Mouse (Mus musculus) CH12.LX (cell line): ENCODE measurements around the gene Mag. TPM values are rescaled to one million over a fixed set of nuclear protein-coding genes. Genes with fewer than 3 reads are reported as not detected.

Experiments used
- DNase-seq: peaks from one replicate; pipeline ENCODE4 v3.0.0-alpha.2; 2013; ENCODE audit errors: extremely low read depth
- H3K27ac ChIP-seq: 2 replicates; pipeline ENCODE4 v1.5.1; 2012; ENCODE audit warnings: low read depth, mild to moderate bottlenecking, control low read depth, moderate library complexity; ENCODE audit not compliant: insufficient read depth
- H3K27me3 ChIP-seq: replicated peaks from 2 replicates; pipeline ENCODE3; 2012; ENCODE audit warnings: inconsistent platforms
- H3K36me3 ChIP-seq, 2 experiments: replicated peaks in 1 of 2; 2 replicates each; pipeline versions ENCODE3 to v1.6.1; 2012; ENCODE audit warnings: inconsistent platforms in 1 of 2, low read length in 1 of 2, mild to moderate bottlenecking in 1 of 2, mixed read lengths in 1 of 2, moderate library complexity in 1 of 2; ENCODE audit not compliant: control insufficient read depth in 1 of 2, insufficient read depth in 1 of 2
- H3K4me1 ChIP-seq, 2 experiments: 2 replicates each; pipeline ENCODE4 v1.6.1; 2012; ENCODE audit warnings: inconsistent platforms in 1 of 2, moderate library complexity in 1 of 2; ENCODE audit not compliant: insufficient read depth in 2 of 2, control insufficient read depth in 1 of 2
- H3K4me2 ChIP-seq: 2 replicates; pipeline ENCODE4 v1.6.1; 2012; ENCODE audit warnings: low read depth, mild to moderate bottlenecking, control low read depth; ENCODE audit not compliant: poor library complexity, insufficient read depth, severe bottlenecking
- H3K4me3 ChIP-seq, 3 experiments: fragments of 150-350 bp in 1 of 3; sonication (generic) in 1 of 3; replicated peaks in 1 of 3; 2 replicates each; pipeline versions ENCODE3 to v1.5.1; 2011 to 2012; ENCODE audit warnings: low read depth in 2 of 3, low read length in 2 of 3, mild to moderate bottlenecking in 2 of 3, moderate library complexity in 2 of 3, control low read depth in 1 of 3, improper control_type of control experiment in 1 of 3, inconsistent platforms in 1 of 3, mixed read lengths in 1 of 3; ENCODE audit not compliant: poor library complexity in 1 of 3
- H3K79me2 ChIP-seq: replicated peaks from 2 replicates; pipeline ENCODE4 v1.6.1; 2012; ENCODE audit warnings: mild to moderate bottlenecking, moderate library complexity; ENCODE audit not compliant: control insufficient read depth, poor library complexity, insufficient read depth, severe bottlenecking; ENCODE audit errors: extremely low read depth
- H3K9ac ChIP-seq: 2 replicates; pipeline ENCODE4 v1.6.1; 2012; ENCODE audit warnings: low read depth, mild to moderate bottlenecking, control low read depth, moderate library complexity; ENCODE audit not compliant: insufficient read depth
- H3K9me3 ChIP-seq: replicated peaks from 2 replicates; pipeline ENCODE3; 2012; ENCODE audit warnings: low read length, inconsistent platforms, mixed read lengths
- CHD1 ChIP-seq: IDR thresholded peaks from 2 replicates; pipeline ENCODE4 v1.6.1; 2012; ENCODE audit warnings: low read depth, low read length, improper control_type of control experiment, inconsistent platforms
- CHD2 ChIP-seq: IDR thresholded peaks from 2 replicates; pipeline ENCODE4 v1.6.1; 2011; ENCODE audit warnings: low read length, improper control_type of control experiment
- EP300 ChIP-seq: IDR thresholded peaks from 2 replicates; pipeline ENCODE4 v1.6.1; 2011; ENCODE audit warnings: low read length, improper control_type of control experiment
- ETS1 ChIP-seq: conservative IDR thresholded peaks from 2 replicates; pipeline ENCODE4 v1.6.1; 2012; ENCODE audit warnings: low read depth, mild to moderate bottlenecking, inconsistent platforms, low read length, improper control_type of control experiment, moderate library complexity
- GABPA ChIP-seq: IDR thresholded peaks from 2 replicates; pipeline ENCODE4 v1.6.1; 2012; ENCODE audit warnings: low read depth, low read length, improper control_type of control experiment, inconsistent platforms; ENCODE audit not compliant: insufficient replicate concordance
- JUND ChIP-seq: conservative IDR thresholded peaks from 2 replicates; pipeline ENCODE4 v1.6.1; 2011; ENCODE audit warnings: low read depth, low read length, improper control_type of control experiment
- KAT2A ChIP-seq: IDR thresholded peaks from 2 replicates; pipeline ENCODE4 v1.6.1; 2012; ENCODE audit warnings: low read length, improper control_type of control experiment, inconsistent platforms; ENCODE audit not compliant: insufficient replicate concordance
- MEF2A ChIP-seq: IDR thresholded peaks from 2 replicates; pipeline ENCODE4 v1.6.1; 2014; ENCODE audit warnings: low read depth, mild to moderate bottlenecking, inconsistent platforms, low read length, improper control_type of control experiment, borderline replicate concordance
- MXI1 ChIP-seq: IDR thresholded peaks from 2 replicates; pipeline ENCODE4 v1.6.1; 2011; ENCODE audit warnings: mild to moderate bottlenecking, low read depth, low read length, improper control_type of control experiment
- NELFE ChIP-seq: IDR thresholded peaks from 2 replicates; pipeline ENCODE4 v1.6.1; 2011; ENCODE audit warnings: low read depth, low read length, improper control_type of control experiment
- NRF1 ChIP-seq: IDR thresholded peaks from 2 replicates; pipeline ENCODE4 v1.6.1; 2014; ENCODE audit warnings: low read depth, mild to moderate bottlenecking, inconsistent platforms, low read length, improper control_type of control experiment, moderate library complexity
- PAX5 ChIP-seq: IDR thresholded peaks from 2 replicates; pipeline ENCODE4 v1.6.1; 2012; ENCODE audit warnings: low read length, inconsistent platforms, mixed read lengths
- POLR2AphosphoS2 ChIP-seq: IDR thresholded peaks from 2 replicates; pipeline ENCODE4 v1.6.1; 2011; ENCODE audit warnings: low read depth, low read length, improper control_type of control experiment
- RAD21 ChIP-seq: IDR thresholded peaks from 2 replicates; pipeline ENCODE4 v1.6.1; 2011; ENCODE audit warnings: low read depth, mild to moderate bottlenecking, low read length, improper control_type of control experiment, moderate library complexity
- RCOR1 ChIP-seq: conservative IDR thresholded peaks from 2 replicates; pipeline ENCODE4 v1.6.1; 2012; ENCODE audit warnings: low read depth, mild to moderate bottlenecking, inconsistent platforms, low read length, improper control_type of control experiment
- SIN3A ChIP-seq: IDR thresholded peaks from 2 replicates; pipeline ENCODE4 v1.6.1; 2012; ENCODE audit warnings: low read length, improper control_type of control experiment, inconsistent platforms
- SMC3 ChIP-seq: IDR thresholded peaks from 2 replicates; pipeline ENCODE4 v1.6.1; 2011; ENCODE audit warnings: low read depth, low read length, improper control_type of control experiment
- TBP ChIP-seq: conservative IDR thresholded peaks from 2 replicates; pipeline ENCODE4 v1.6.1; 2011; ENCODE audit warnings: low read depth, low read length, improper control_type of control experiment
- UBTF ChIP-seq: IDR thresholded peaks from 2 replicates; pipeline ENCODE4 v1.6.1; 2012; ENCODE audit warnings: low read depth, mild to moderate bottlenecking, inconsistent platforms, low read length, improper control_type of control experiment, moderate library complexity
- USF1 ChIP-seq: IDR thresholded peaks from 2 replicates; pipeline ENCODE4 v1.6.1; 2014; ENCODE audit warnings: low read depth, mild to moderate bottlenecking, inconsistent platforms, low read length, improper control_type of control experiment
- USF2 ChIP-seq: conservative IDR thresholded peaks from 2 replicates; pipeline ENCODE4 v1.6.1; 2011; ENCODE audit warnings: low read depth, low read length, improper control_type of control experiment
- dilution Hi-C: fragments of 300-500 bp; cut with MboI; formaldehyde crosslinking; loops from 2 replicates; pipeline ENCODE4 v1.14.3; 2020; ENCODE audit warnings: low sequenced_read_pairs; ENCODE audit not compliant: extremely low pct_unique_long_range_greater_than_20kb, extremely low pct_ligation_motif_present
- in situ Hi-C: fragments of 300-500 bp; cut with MboI; formaldehyde crosslinking; loops from 3 replicates; pipeline ENCODE4 v1.14.3; 2019; ENCODE audit warnings: low sequenced_read_pairs, low pct_ligation_motif_present, low pct_unique_long_range_greater_than_20kb, mixed read lengths
- polyA plus RNA-seq: library from polyadenylated mRNA; unstranded; fragments of >175 nt; gene quantifications from 2 replicates; pipeline ENCODE4 v1.2.1, GENCODE M21; 2012; ENCODE audit warnings: low read depth; ENCODE audit not compliant: insufficient read length
- total RNA-seq, 2 experiments: library from RNA; depleted of rRNA; stranded (reverse); fragments of 300-350 nt in 1 of 2; fragments of >200 nt in 1 of 2; gene quantifications; 2 replicates each; pipeline ENCODE4 v1.2.3; 2012 to 2014

Gene Mag
- total and polyA plus RNA-seq, 3 experiments, result 0.04 TPM; not detected in 2

- Histone ChIP-seq H3K9me3 (no peaks in the 10 kb centered on the region), H3K36me3 (peaks cover 2 to 18% of the 10 kb centered on the region in 2 experiments), H3K4me3 (no peak overlapping the region), H3K79me2 (no peaks in the 10 kb centered on the region; the same call in 1 of the 2 replicates), H3K4me1 (peaks cover 11 to 21% of the 10 kb centered on the region in 2 experiments), H3K4me2 (no peak overlapping the region), H3K27me3 (no peaks in the 10 kb centered on the region), H3K9ac (no peak overlapping the region), H3K27ac (no peak overlapping the region)
- dilution Hi-C loops, result no loop called here
- in situ Hi-C loops, result no loop called here
- DNase-seq, result no peak
- TF ChIP-seq TBP, result no peak
- TF ChIP-seq CHD2, result no peak
- no peak for TF ChIP-seq CHD1
- no peak for TF ChIP-seq KAT2A
- no peak for TF ChIP-seq GABPA
These were observed 45.2 kb upstream of the Mag start for GRCm38 (mm10) chr7:30959786-30960349.

- Histone ChIP-seq H3K4me1 (peaks cover 17 to 30% of the 10 kb centered on the region in 2 experiments), H3K27me3 (no peaks in the 10 kb centered on the region), H3K36me3 (peaks cover 9 to 27% of the 10 kb centered on the region in 2 experiments), H3K9ac (no peak overlapping the region), H3K4me2 (no peak overlapping the region), H3K79me2 (no peaks in the 10 kb centered on the region; the same call in 1 of the 2 replicates), H3K27ac (no peak overlapping the region), H3K9me3 (no peaks in the 10 kb centered on the region), H3K4me3 (no peak overlapping the region)
- TF ChIP-seq RCOR1 (no peak), ETS1 (no peak), KAT2A (no peak), JUND (no peak), GABPA (no peak), NRF1 (no peak), NELFE (no peak), MEF2A (no peak), SMC3 (no peak), CHD1 (no peak), EP300 (no peak), USF1 (no peak), MXI1 (no peak), RAD21 (no peak), UBTF (no peak), SIN3A (no peak), POLR2AphosphoS2 (no peak), USF2 (no peak), PAX5 (no peak)
- no peak for DNase-seq
- in situ Hi-C loops (no loop called here), dilution Hi-C loops (no loop called here)
These were observed 44.3 kb upstream of the Mag start for GRCm38 (mm10) chr7:30958866-30959487.
